Mouse (Mus musculus): Measurements from ENCODE around the gene Dhx58. TPM values are rescaled to one million over a fixed set of nuclear protein-coding genes. Genes with fewer than 3 reads are reported as not detected.

The Dhx58 gene
- total RNA-seq (2021): 1 to 10 TPM in 1 of 2 experiments, under 1 TPM in 1; 0.77 to 1.2 TPM
- long read RNA-seq, experiment 1: 0 reads
- long read RNA-seq, experiment 2, partial matches to known transcripts: 1 of 1 reads
- long read RNA-seq, experiment 2, other reads (novel, unspliced or antisense): 0 of 1 reads

GRCm38 (mm10) chr11:100703851-100704531 is at the start of gene Dhx58:
Dhx58 (minus strand) TSS chr11:100704271.
- DNase-seq: peak; percentile 51

- DNase-seq: no peak
Measured at GRCm38 (mm10) chr11:100752294-100752693, 48.2 kb upstream of the Dhx58 start.

- no peak for DNase-seq
Measured at GRCm38 (mm10) chr11:100750127-100750526, 46.1 kb upstream of the Dhx58 start.

- no peak for DNase-seq
Measured at GRCm38 (mm10) chr11:100749469-100749868, 45.4 kb upstream of the Dhx58 start.

- no peak for DNase-seq
Measured at GRCm38 (mm10) chr11:100748620-100749019, 44.5 kb upstream of the Dhx58 start.

- no peak for DNase-seq
Measured at GRCm38 (mm10) chr11:100747114-100747513, 43.0 kb upstream of the Dhx58 start.

- no peak for DNase-seq
Measured at GRCm38 (mm10) chr11:100746546-100746945, 42.5 kb upstream of the Dhx58 start.

GRCm38 (mm10) chr11:100745085-100745484 is 41.0 kb upstream of the Dhx58 start:
- DNase-seq: no peak

GRCm38 (mm10) chr11:100741348-100741747 is 37.3 kb upstream of the Dhx58 start:
- peak; percentile 73 for DNase-seq

GRCm38 (mm10) chr11:100738749-100739148 is 34.7 kb upstream of the Dhx58 start:
- no peak for DNase-seq

- DNase-seq: peak; percentile 99
Measured at GRCm38 (mm10) chr11:100738066-100738604, 34.1 kb upstream of the Dhx58 start, which contains the start of gene Rab5c. Rab5c (minus strand) TSS chr11:100738215.

GRCm38 (mm10) chr11:100737105-100737733 is 33.1 kb upstream of the Dhx58 start:
- no peak for DNase-seq

- DNase-seq: no peak
Measured at GRCm38 (mm10) chr11:100736746-100737080, 32.6 kb upstream of the Dhx58 start.

GRCm38 (mm10) chr11:100735954-100736745 is 32.1 kb upstream of the Dhx58 start:
- DNase-seq: no peak

- DNase-seq: no peak
Measured at GRCm38 (mm10) chr11:100735134-100735865, 31.2 kb upstream of the Dhx58 start.

GRCm38 (mm10) chr11:100730477-100731205 is 26.6 kb upstream of the Dhx58 start:
- DNase-seq: no peak

GRCm38 (mm10) chr11:100729976-100730375 is 25.9 kb upstream of the Dhx58 start:
- no peak for DNase-seq

GRCm38 (mm10) chr11:100728601-100729000 is 24.5 kb upstream of the Dhx58 start:
- peak; percentile 44 for DNase-seq

GRCm38 (mm10) chr11:100727201-100727600 is 23.1 kb upstream of the Dhx58 start:
- DNase-seq: no peak

- DNase-seq: peak; percentile 49
Measured at GRCm38 (mm10) chr11:100724919-100725512, 20.9 kb upstream of the Dhx58 start.

Measured in gastrocnemius, postnatal 25 days (tissue).